Mouse (Mus musculus) left cerebral cortex, postnatal 10 days (tissue): Measurements from ENCODE around the gene H2al1h. TPM values are rescaled to one million over a fixed set of nuclear protein-coding genes. Genes with fewer than 3 reads are reported as not detected.
A peak's percentile ranks its signal among the peaks of the same experiment; 100 is the strongest.
"Not testable (repeated sequence)": the region's sequence is repeated elsewhere in the genome, so short reads cannot be mapped to it uniquely, and the experiment has no call there.

ENCODE experiments used
- DNase-seq, 2 experiments: peaks; one replicate each; pipeline ENCODE4 v3.0.0; 2021 to 2022; ENCODE audit warnings: low spot score in 2 of 2, mixed read lengths in 1 of 2; ENCODE audit errors: extremely low spot score in 1 of 2
- intact Hi-C: fragments of 180-260 bp; cut with DNase I; formaldehyde crosslinking; loops from one replicate; pipeline ENCODE4 v1.15.1; 2025
- total RNA-seq, 2 experiments: library from RNA; stranded (reverse); gene quantifications; 2 replicates each; pipeline ENCODE4 v1.2.3; 2021

H2al1h gene
- total RNA-seq: not detected

- DNase-seq, intact Hi-C loops: not testable (repeated sequence)
Measured at GRCm38 (mm10) chrX:11321192-11321591, at the start of gene H2al1h. TSS of gene H2al1h (plus strand) at chrX:11321492.

GRCm38 (mm10) chrX:11273190-11273589 is 48.1 kb upstream of the H2al1h start:
- intact Hi-C loops: no loop called here
- no peak for DNase-seq

GRCm38 (mm10) chrX:11277083-11277482 is 44.2 kb upstream of the H2al1h start:
- DNase-seq: no peak
- intact Hi-C loops: no loop called here

- DNase-seq: no peak
- intact Hi-C loops: no loop called here
Measured at GRCm38 (mm10) chrX:11280741-11281140, 40.6 kb upstream of the H2al1h start.

- intact Hi-C loops: no loop called here
- DNase-seq: peak; percentile 9 to 15
Measured at GRCm38 (mm10) chrX:11288306-11288882, 32.9 kb upstream of the H2al1h start.

- intact Hi-C loops: no loop called here
- no peak for DNase-seq
Measured at GRCm38 (mm10) chrX:11289244-11289643, 32.0 kb upstream of the H2al1h start.

- DNase-seq, intact Hi-C loops: not testable (repeated sequence)
Measured at GRCm38 (mm10) chrX:11298957-11299356, 22.3 kb upstream of the H2al1h start, which contains the start of gene H2al1a. TSS of gene H2al1a (plus strand) at chrX:11299257.

- DNase-seq, intact Hi-C loops: not testable (repeated sequence)
Measured at GRCm38 (mm10) chrX:11302132-11302531, 19.2 kb upstream of the H2al1h start, which contains the start of gene H2al1b. TSS of gene H2al1b (plus strand) at chrX:11302432.

GRCm38 (mm10) chrX:11305355-11305754 is 15.9 kb upstream of the H2al1h start, which contains the start of gene H2al1c:
TSS of gene H2al1c (plus strand) at chrX:11305655.
- DNase-seq, intact Hi-C loops: not testable (repeated sequence)

- DNase-seq, intact Hi-C loops: not testable (repeated sequence)
Measured at GRCm38 (mm10) chrX:11308524-11308923, 12.8 kb upstream of the H2al1h start, which contains the start of gene H2al1d. TSS of gene H2al1d (plus strand) at chrX:11308824.

GRCm38 (mm10) chrX:11311634-11312033 is 9.7 kb upstream of the H2al1h start, which contains the start of gene H2al1e:
TSS of gene H2al1e (plus strand) at chrX:11311934.
- intact Hi-C loops, DNase-seq: not testable (repeated sequence)

GRCm38 (mm10) chrX:11314858-11315257 is 6.4 kb upstream of the H2al1h start, which contains the start of gene H2al1f:
TSS of gene H2al1f (plus strand) at chrX:11315158.
- intact Hi-C loops: not testable (repeated sequence)

GRCm38 (mm10) chrX:11317956-11318355 is 3.3 kb upstream of the H2al1h start, which contains the start of gene H2al1g:
TSS of gene H2al1g (plus strand) at chrX:11318256.
- DNase-seq: not testable (repeated sequence)

More at GRCm38 (mm10) chrX:11314858-11315257, 6.4 kb upstream of the H2al1h start, which contains the start of gene H2al1f:
- DNase-seq: not testable (repeated sequence)

GRCm38 (mm10) chrX:11324359-11324758 is 3.1 kb downstream of the H2al1h start, which contains the start of gene H2al1i:
TSS of gene H2al1i (plus strand) at chrX:11324659.
- DNase-seq, intact Hi-C loops: not testable (repeated sequence)

More at GRCm38 (mm10) chrX:11317956-11318355, 3.3 kb upstream of the H2al1h start, which contains the start of gene H2al1g:
- intact Hi-C loops: not testable (repeated sequence)

- intact Hi-C loops, DNase-seq: not testable (repeated sequence)
Measured at GRCm38 (mm10) chrX:11327522-11327921, 6.2 kb downstream of the H2al1h start, which contains the start of gene H2al1j. TSS of gene H2al1j (plus strand) at chrX:11327822.

- intact Hi-C loops: no loop called here
- DNase-seq: peak in 1 of 2 experiments; percentile 13
Measured at GRCm38 (mm10) chrX:11345762-11346161, 24.5 kb downstream of the H2al1h start.

GRCm38 (mm10) chrX:11346756-11347155 is 25.5 kb downstream of the H2al1h start:
- DNase-seq: no peak

GRCm38 (mm10) chrX:11360823-11361222 is 39.5 kb downstream of the H2al1h start:
- intact Hi-C loops: no loop called here
- no peak for DNase-seq

More at GRCm38 (mm10) chrX:11346756-11347155, 25.5 kb downstream of the H2al1h start:
- intact Hi-C loops: no loop called here

GRCm38 (mm10) chrX:11361261-11361660 is 40.0 kb downstream of the H2al1h start:
- intact Hi-C loops: no loop called here
- DNase-seq: no peak

GRCm38 (mm10) chrX:11363890-11364289 is 42.6 kb downstream of the H2al1h start:
- no peak for DNase-seq
- intact Hi-C loops: no loop called here
